Mouse (Mus musculus): ENCODE measurements around the gene Zmynd8. TPM values are rescaled to one million over a fixed set of nuclear protein-coding genes. Genes with fewer than 3 reads are reported as not detected.

The Zmynd8 gene
- polyA plus RNA-seq, 1 experiment from 2014 or later: 93.3 TPM

- 9% methylated on average over 9 of the region's 9 CpGs for WGBS
These were observed 157.8 kb downstream of the Zmynd8 start for GRCm38 (mm10) chr2:165740982-165741381.

GRCm38 (mm10) chr2:165740381-165740780, 158.4 kb downstream of the Zmynd8 start:
- no peaks in the 10 kb centered on the region for H3K9me3 ChIP-seq
- H3K9ac ChIP-seq: no peak overlapping the region
- no peak overlapping the region for H3K27ac ChIP-seq
- peaks cover 13% of the 10 kb centered on the region for H3K4me1 ChIP-seq
- no peaks in the 10 kb centered on the region for H3K27me3 ChIP-seq (replicated peaks)
- ATAC-seq (replicated peaks): no peak
- 25% methylated on average over 4 of the region's 5 CpGs for WGBS
- no peak overlapping the region for H3K4me2 ChIP-seq
- H3K36me3 ChIP-seq (replicated peaks): no peaks in the 10 kb centered on the region
- H3K4me3 ChIP-seq: no peak overlapping the region

More at GRCm38 (mm10) chr2:165740982-165741381, 157.8 kb downstream of the Zmynd8 start:
- ATAC-seq (replicated peaks): no peak
- no peaks in the 10 kb centered on the region for H3K9me3 ChIP-seq
- H3K27me3 ChIP-seq (replicated peaks): no peaks in the 10 kb centered on the region
- no peak overlapping the region for H3K4me2 ChIP-seq
- no peak overlapping the region for H3K4me3 ChIP-seq
- no peak overlapping the region for H3K9ac ChIP-seq
- H3K27ac ChIP-seq: peak overlapping the region; percentile 8; the same call in 1 of the 2 replicates
- no peaks in the 10 kb centered on the region for H3K36me3 ChIP-seq (replicated peaks)
- H3K4me1 ChIP-seq: peaks cover 18% of the 10 kb centered on the region

GRCm38 (mm10) chr2:165736297-165736696, 162.5 kb downstream of the Zmynd8 start:
- H3K4me1 ChIP-seq: peaks cover 4% of the 10 kb centered on the region; the same call in 1 of the 2 replicates
- no peaks in the 10 kb centered on the region for H3K9me3 ChIP-seq
- H3K9ac ChIP-seq: no peak overlapping the region
- no peaks in the 10 kb centered on the region for H3K27me3 ChIP-seq (replicated peaks)
- WGBS: 67% methylated on average over 2 of the region's 2 CpGs
- H3K27ac ChIP-seq: no peak overlapping the region
- ATAC-seq (replicated peaks): no peak
- no peaks in the 10 kb centered on the region for H3K36me3 ChIP-seq (replicated peaks)
- H3K4me2 ChIP-seq: no peak overlapping the region
- H3K4me3 ChIP-seq: no peak overlapping the region

Small RNA genes lying within 50 kb of the gene (microRNA-seq; reads per million reads assigned to microRNA genes)
- not detected for gene Gm22692

Other genes with a start within 250 kb of the Zmynd8 start
- gene Ncoa3, start 93.6 kb upstream of the Zmynd8 start, polyA plus RNA-seq (2015; fragmentation: Nextera tagmentation; extraction: Ambion mirVana): 16.6 and 16.7 TPM in 2 replicates

All from midbrain, embryonic 15.5 days (tissue).